Mouse (Mus musculus) kidney, postnatal 0 days (tissue): Measurements from ENCODE around the gene Arid3c. TPM values are rescaled to one million over a fixed set of nuclear protein-coding genes. Genes with fewer than 3 reads are reported as not detected.

ENCODE experiments used
- ATAC-seq: fragments of 200-750 bp; cut with Nextera tagmentation; replicated peaks from 2 replicates; pipeline ENCODE4 v1.8.0; 2017; ENCODE audit warnings: low read depth, moderate number of reproducible peaks, moderate TSS enrichment, moderate library complexity; ENCODE audit not compliant: low FRiP score
- DNase-seq: peaks from one replicate; pipeline ENCODE4 v3.0.0-alpha.2; 2016; ENCODE audit warnings: low spot score
- H3K27ac ChIP-seq: fragments of 300-500 bp; sonication (generic); 2 replicates; pipeline ENCODE4 v1.5.1; 2014; ENCODE audit warnings: mild to moderate bottlenecking
- H3K27me3 ChIP-seq: fragments of 300-500 bp; sonication (generic); 2 replicates; pipeline ENCODE4 v1.6.1; 2014; ENCODE audit warnings: low read length, mixed read lengths; ENCODE audit not compliant: insufficient read depth
- H3K36me3 ChIP-seq: fragments of 300-500 bp; sonication (generic); 2 replicates; pipeline ENCODE4 v1.6.1; 2014; ENCODE audit warnings: low read length, mixed read lengths; ENCODE audit not compliant: insufficient read depth
- H3K4me1 ChIP-seq: fragments of 300-500 bp; sonication (generic); replicated peaks from 2 replicates; pipeline ENCODE4 v1.6.1; 2014; ENCODE audit warnings: antibody characterized with exemption, low read length, mixed read lengths; ENCODE audit not compliant: insufficient read depth
- H3K4me2 ChIP-seq: fragments of 300-500 bp; sonication (generic); 2 replicates; pipeline ENCODE4 v1.6.1; 2014; ENCODE audit warnings: mild to moderate bottlenecking, low read length, moderate library complexity, mixed read lengths
- H3K4me3 ChIP-seq: fragments of 300-500 bp; sonication (generic); replicated peaks from 2 replicates; pipeline ENCODE4 v1.5.1; 2014; ENCODE audit warnings: low read depth, low read length
- H3K9ac ChIP-seq: fragments of 300-500 bp; sonication (generic); 2 replicates; pipeline ENCODE4 v1.6.1; 2014; ENCODE audit warnings: low read depth, low read length
- H3K9me3 ChIP-seq: fragments of 300-500 bp; sonication (generic); replicated peaks from 2 replicates; pipeline ENCODE4 v1.6.1; 2016; ENCODE audit warnings: low read length, inconsistent platforms, mixed read lengths
- CTCF ChIP-seq: IDR thresholded peaks from 2 replicates; pipeline ENCODE4 v1.5.1; 2016; ENCODE audit warnings: antibody characterized with exemption, low read depth, mild to moderate bottlenecking, moderate library complexity
- WGBS: fragments of 180-500 bp; shearing (Covaris S2); extraction: QIAGEN DNeasy Blood & Tissue Kit; methylation state at CpG from one replicate; pipeline ENCODE4 v1.1.7; 2014; 5-methylcytosine and 5-hydroxymethylcytosine counted together
- polyA plus RNA-seq: library from polyadenylated mRNA; unstranded; fragments of >200 nt; fragmentation: Nextera tagmentation; extraction: Ambion mirVana; gene quantifications from 2 replicates; pipeline ENCODE4 v1.2.1, GENCODE M21; 2015

The Arid3c gene
- polyA plus RNA-seq, 1 experiment from 2014 or later, result 0.14 TPM

GRCm38 (mm10) chr4:41737602-41738255 lies 6.8 kb upstream of the Arid3c start:
- 35% methylated on average over 8 of the region's 8 CpGs for WGBS
- peaks cover under 1% of the 10 kb centered on the region; the same call in 1 of the 2 replicates for H3K27me3 ChIP-seq
- no peak overlapping the region for H3K4me2 ChIP-seq
- H3K27ac ChIP-seq, result no peak overlapping the region
- 0 out of 2 replicates have a peak, but pooled peaks cover 4% of the 10 kb centered on the region for H3K4me1 ChIP-seq
- H3K9me3 ChIP-seq, result no peaks in the 10 kb centered on the region
- peak; percentile 51; the same call in 1 of the 2 replicates for ATAC-seq
- H3K9ac ChIP-seq, result no peak overlapping the region
- DNase-seq, result peak; percentile 90
- H3K36me3 ChIP-seq, result 0 out of 2 replicates have a peak, but pooled peaks cover 4% of the 10 kb centered on the region
- no peak overlapping the region for H3K4me3 ChIP-seq
- peak; percentile 85 for TF ChIP-seq CTCF

- H3K4me3 ChIP-seq, result no peak overlapping the region
- no peak overlapping the region for H3K4me2 ChIP-seq
- H3K36me3 ChIP-seq, result no peaks in the 10 kb centered on the region
- no peak overlapping the region for H3K27ac ChIP-seq
- H3K4me1 ChIP-seq, result peaks cover 12% of the 10 kb centered on the region
- no peak for TF ChIP-seq CTCF
- H3K27me3 ChIP-seq, result peaks cover 69% of the 10 kb centered on the region
- DNase-seq (no peak), ATAC-seq (no peak)
- no peaks in the 10 kb centered on the region for H3K9me3 ChIP-seq
- no peak overlapping the region for H3K9ac ChIP-seq
- WGBS, result 13% methylated on average over 20 of the region's 20 CpGs
Observed at GRCm38 (mm10) chr4:41726826-41727621, 3.9 kb downstream of the Arid3c start.

DNA sequence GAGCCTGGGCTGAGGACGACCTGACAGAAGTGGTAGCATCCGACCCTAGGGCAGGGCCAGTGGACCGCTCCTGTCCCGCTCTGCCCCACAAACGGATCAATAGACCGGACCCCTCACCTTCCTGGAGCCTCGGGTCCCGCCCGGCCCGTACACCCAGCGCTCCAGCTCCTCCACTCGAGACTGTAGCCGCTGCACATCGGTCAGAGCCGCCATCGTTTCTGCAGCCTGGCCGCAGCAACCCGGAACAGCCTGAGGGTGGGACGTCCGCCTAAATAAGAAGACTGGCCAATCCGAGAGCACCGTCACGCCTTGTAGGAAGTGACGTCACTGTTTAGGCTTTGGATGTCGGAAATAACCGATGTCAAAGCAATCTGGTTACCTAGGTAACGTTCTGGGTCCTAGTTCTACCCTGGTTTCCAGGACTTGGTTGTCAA lies 8.0 kb downstream of the Arid3c start, which contains the start of gene Dctn3:
TSS of gene Dctn3 (minus strand) at position 253 of the 434 bp plus-strand sequence.
- H3K9ac ChIP-seq, result peak within 1 kb of the TSS; percentile 80
- H3K36me3 ChIP-seq, result peaks cover 19% of the 10 kb centered on the region
- under 1% methylated on average over 27 of the region's 27 CpGs for WGBS
- H3K4me3 ChIP-seq, result peak within 1 kb of the TSS; percentile 75
- no peaks in the 10 kb centered on the region for H3K9me3 ChIP-seq
- TF ChIP-seq CTCF, result no peak
- DNase-seq, result peak; percentile 100
- H3K4me2 ChIP-seq, result peak within 1 kb of the TSS; percentile 79
- H3K4me1 ChIP-seq, result peaks cover 6% of the 10 kb centered on the region
- ATAC-seq, result peak; percentile 96
- H3K27ac ChIP-seq, result no peak within 1 kb of the TSS
- H3K27me3 ChIP-seq, result peaks cover 33% of the 10 kb centered on the region

DNA sequence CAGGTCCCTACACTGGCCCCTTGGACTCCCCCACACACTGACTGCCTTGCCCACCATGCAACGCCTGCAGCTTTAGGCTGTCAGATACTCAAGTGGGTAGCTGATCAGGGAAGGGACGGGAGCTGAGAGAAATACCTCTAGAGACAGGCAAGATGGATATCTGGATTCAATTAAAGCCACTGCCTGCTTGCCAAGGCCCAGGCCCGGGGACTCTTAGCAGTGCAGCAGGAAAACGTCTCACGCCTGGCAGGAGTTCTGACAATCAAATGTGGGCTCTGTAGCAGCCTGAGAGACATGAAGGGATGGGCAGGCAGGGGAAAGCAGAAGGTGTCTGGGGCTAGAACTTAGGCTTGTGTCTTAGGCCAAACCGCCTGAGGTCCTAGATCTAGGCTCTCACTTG lies 14.1 kb downstream of the Arid3c start:
- 71% methylated on average over 6 of the region's 6 CpGs for WGBS
- H3K27ac ChIP-seq, result no peak overlapping the region
- ATAC-seq, result no peak
- H3K9me3 ChIP-seq, result no peaks in the 10 kb centered on the region
- no peak for DNase-seq
- H3K4me1 ChIP-seq, result peaks cover 15% of the 10 kb centered on the region
- no peaks in the 10 kb centered on the region for H3K27me3 ChIP-seq
- peaks cover 28% of the 10 kb centered on the region for H3K36me3 ChIP-seq
- H3K4me2 ChIP-seq, result no peak overlapping the region
- no peak overlapping the region for H3K9ac ChIP-seq
- TF ChIP-seq CTCF, result no peak
- no peak overlapping the region for H3K4me3 ChIP-seq

- no peak overlapping the region for H3K9ac ChIP-seq
- H3K36me3 ChIP-seq, result peaks cover 28% of the 10 kb centered on the region
- no peak overlapping the region for H3K4me3 ChIP-seq
- H3K4me1 ChIP-seq, result peaks cover 21% of the 10 kb centered on the region
- no peaks in the 10 kb centered on the region for H3K27me3 ChIP-seq
- H3K4me2 ChIP-seq, result no peak overlapping the region
- H3K27ac ChIP-seq, result no peak overlapping the region
- TF ChIP-seq CTCF, result peak; percentile 74
- 89% methylated on average over 5 of the region's 5 CpGs for WGBS
- no peak for ATAC-seq
- DNase-seq, result peak; percentile 61
- H3K9me3 ChIP-seq, result no peaks in the 10 kb centered on the region
Observed at GRCm38 (mm10) chr4:41715596-41715995, 15.3 kb downstream of the Arid3c start.

DNA sequence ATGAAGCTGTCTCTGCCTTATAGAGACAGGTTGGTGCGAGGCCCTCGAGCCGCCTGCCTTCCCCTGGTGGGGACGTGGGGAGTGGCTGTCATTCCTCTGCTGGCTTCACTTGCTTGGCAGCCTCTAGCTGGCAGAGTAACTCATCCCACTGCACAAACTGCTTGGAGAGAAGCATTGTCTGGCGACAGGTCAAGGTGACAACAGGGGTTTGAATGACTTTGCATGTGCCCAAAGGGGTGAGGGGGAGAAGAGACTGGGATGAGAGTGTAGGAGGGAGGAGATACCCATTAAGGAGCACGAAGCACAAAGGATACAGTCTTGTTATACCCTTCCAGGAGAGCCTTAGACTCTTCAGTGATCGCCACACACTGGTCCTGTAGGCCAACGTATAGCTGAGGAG lies 15.9 kb downstream of the Arid3c start:
- H3K9ac ChIP-seq, result no peak overlapping the region
- no peak for ATAC-seq
- no peaks in the 10 kb centered on the region for H3K27me3 ChIP-seq
- H3K9me3 ChIP-seq, result no peaks in the 10 kb centered on the region
- peaks cover 28% of the 10 kb centered on the region for H3K36me3 ChIP-seq
- no peak overlapping the region for H3K4me3 ChIP-seq
- H3K4me2 ChIP-seq, result no peak overlapping the region
- H3K4me1 ChIP-seq, result peaks cover 21% of the 10 kb centered on the region
- no peak overlapping the region for H3K27ac ChIP-seq
- no peak for DNase-seq
- 74% methylated on average over 8 of the region's 8 CpGs for WGBS
- TF ChIP-seq CTCF, result no peak
